Mouse (Mus musculus): ENCODE results near the gene Mtx2.

The Mtx2 gene

GRCm38 (mm10) chr2:74825730-74826430, at the start of gene Mtx2:
TSS of gene Mtx2 (plus strand) at chr2:74825803.
- peak; percentile 81 for DNase-seq (ENCODE audit: inconsistent ontology term)

- DNase-seq (ENCODE audit: inconsistent ontology term) = no peak
Observed at GRCm38 (mm10) chr2:74777536-74778275, 47.9 kb upstream of the Mtx2 start.

DNA sequence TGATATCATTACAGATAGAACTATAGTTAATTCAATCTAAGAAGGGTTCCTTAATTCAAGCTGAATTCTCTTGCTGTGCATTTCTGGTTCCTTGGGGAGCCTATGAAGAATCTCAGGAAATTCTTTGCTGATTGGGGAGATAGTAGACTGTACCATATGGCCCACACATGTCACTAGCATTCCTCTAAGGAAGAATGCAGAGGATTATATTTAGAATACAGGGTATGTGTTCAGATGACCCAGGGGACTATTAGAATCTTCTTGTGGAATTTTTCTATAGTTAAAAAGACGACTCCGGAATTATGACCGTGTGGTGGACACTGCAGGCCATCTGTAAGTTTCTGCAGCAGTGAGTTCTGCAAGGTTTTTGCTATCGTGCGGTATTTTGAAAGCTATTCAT, 44.2 kb upstream of the Mtx2 start:
- no peak for DNase-seq (ENCODE audit: inconsistent ontology term)

- no peak for DNase-seq (ENCODE audit: inconsistent ontology term)
Observed at GRCm38 (mm10) chr2:74795531-74795930, 30.1 kb upstream of the Mtx2 start.

GRCm38 (mm10) chr2:74808431-74808830, 17.2 kb upstream of the Mtx2 start:
- no peak for DNase-seq (ENCODE audit: inconsistent ontology term)

GRCm38 (mm10) chr2:74822654-74823053, 2.9 kb upstream of the Mtx2 start:
- DNase-seq (ENCODE audit: inconsistent ontology term) = no peak

DNA sequence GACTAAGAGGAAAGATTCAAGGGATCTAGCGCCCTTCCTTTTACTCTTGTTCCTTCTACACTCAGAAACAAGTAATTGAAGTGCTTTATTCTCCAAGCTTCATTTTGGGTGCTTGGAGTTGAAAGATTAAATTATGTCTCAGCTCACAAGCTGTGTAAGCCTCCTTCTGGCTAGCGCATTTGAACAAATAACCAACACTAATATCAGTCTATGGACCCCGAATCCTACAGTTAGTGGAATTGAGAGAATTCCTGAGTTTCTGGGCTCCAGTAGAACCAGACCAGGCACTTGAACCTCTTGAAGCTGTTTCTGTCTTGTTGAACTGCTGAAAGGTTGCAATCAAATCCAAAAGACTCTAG, 253 bp upstream of the Mtx2 start:
- DNase-seq (ENCODE audit: inconsistent ontology term) = no peak

- DNase-seq (ENCODE audit: inconsistent ontology term) = no peak
Observed at GRCm38 (mm10) chr2:74846992-74847391, 21.4 kb downstream of the Mtx2 start.

- no peak for DNase-seq (ENCODE audit: inconsistent ontology term)
Observed at GRCm38 (mm10) chr2:74847516-74847915, 21.9 kb downstream of the Mtx2 start.

DNA sequence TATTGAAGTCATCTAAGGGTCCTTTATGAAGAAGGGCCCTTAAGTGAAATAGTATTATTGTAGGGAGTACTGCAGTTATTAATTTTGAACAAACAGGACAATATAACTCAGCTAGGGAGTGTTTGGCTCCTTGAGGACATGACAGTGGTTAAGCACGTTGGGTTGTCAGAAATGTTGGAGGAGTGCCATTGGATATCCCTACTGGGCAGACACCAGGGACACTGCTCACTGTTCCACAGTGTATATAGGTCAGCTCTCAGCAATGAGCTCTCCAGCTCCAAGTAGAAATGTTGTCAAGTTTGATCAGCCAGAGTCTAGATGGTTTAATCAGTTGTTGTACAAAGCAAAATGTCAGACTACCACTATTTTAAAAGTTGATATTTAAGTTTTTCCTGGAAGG, 24.4 kb downstream of the Mtx2 start:
- DNase-seq (ENCODE audit: inconsistent ontology term) = peak; percentile 35

- DNase-seq (ENCODE audit: inconsistent ontology term) = no peak
Observed at GRCm38 (mm10) chr2:74862070-74862476, 36.5 kb downstream of the Mtx2 start.

GRCm38 (mm10) chr2:74865414-74865813, 39.8 kb downstream of the Mtx2 start:
- no peak for DNase-seq (ENCODE audit: inconsistent ontology term)

- no peak for DNase-seq (ENCODE audit: inconsistent ontology term)
Observed at GRCm38 (mm10) chr2:74874043-74874442, 48.4 kb downstream of the Mtx2 start.

DNA sequence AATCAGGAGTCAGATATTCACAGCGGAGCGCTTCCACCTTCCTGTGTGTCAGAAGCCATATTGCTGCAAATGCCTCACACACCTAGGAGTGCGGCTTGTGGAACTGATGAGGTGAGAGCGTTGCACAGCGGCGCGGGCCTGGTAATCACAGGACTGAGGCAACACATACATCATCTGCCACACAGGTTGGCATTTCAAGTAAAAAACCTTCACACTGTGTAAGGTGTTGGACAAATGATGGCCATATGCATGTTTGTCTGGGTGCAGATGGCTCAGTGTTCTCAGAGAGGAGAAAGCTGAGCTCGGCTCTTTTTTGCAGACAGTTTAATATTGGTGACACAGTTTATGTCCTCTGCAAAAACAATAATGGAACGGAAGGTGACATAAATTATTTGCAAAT, 58.8 kb downstream of the Mtx2 start:
- no peak for DNase-seq (ENCODE audit: inconsistent ontology term)

DNA sequence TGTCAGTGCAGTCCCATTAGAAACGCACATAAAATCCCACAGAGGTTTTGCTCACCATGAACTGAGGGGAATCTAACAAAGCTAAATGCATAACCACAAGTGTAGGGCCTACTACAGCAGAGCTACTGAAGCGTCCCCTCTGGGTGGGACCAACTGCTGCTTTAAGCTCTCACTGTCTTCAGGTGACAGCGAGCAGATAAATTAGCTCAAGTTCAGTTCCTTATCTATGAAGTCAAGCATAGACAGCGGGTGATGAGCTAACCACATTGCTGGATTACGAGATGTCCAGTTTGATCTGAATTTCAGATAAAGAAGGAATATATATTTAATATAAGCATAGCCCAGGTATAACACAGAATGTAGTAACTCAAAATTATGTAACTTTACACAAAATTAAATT, 66.3 kb downstream of the Mtx2 start:
- no peak for DNase-seq (ENCODE audit: inconsistent ontology term)

GRCm38 (mm10) chr2:74892881-74893615, 67.4 kb downstream of the Mtx2 start:
- DNase-seq (ENCODE audit: inconsistent ontology term) = no peak

- DNase-seq (ENCODE audit: inconsistent ontology term) = no peak
Observed at GRCm38 (mm10) chr2:74894061-74894460, 68.5 kb downstream of the Mtx2 start.

- DNase-seq (ENCODE audit: inconsistent ontology term) = peak; percentile 7
Observed at GRCm38 (mm10) chr2:74899973-74900372, 74.4 kb downstream of the Mtx2 start.

DNA sequence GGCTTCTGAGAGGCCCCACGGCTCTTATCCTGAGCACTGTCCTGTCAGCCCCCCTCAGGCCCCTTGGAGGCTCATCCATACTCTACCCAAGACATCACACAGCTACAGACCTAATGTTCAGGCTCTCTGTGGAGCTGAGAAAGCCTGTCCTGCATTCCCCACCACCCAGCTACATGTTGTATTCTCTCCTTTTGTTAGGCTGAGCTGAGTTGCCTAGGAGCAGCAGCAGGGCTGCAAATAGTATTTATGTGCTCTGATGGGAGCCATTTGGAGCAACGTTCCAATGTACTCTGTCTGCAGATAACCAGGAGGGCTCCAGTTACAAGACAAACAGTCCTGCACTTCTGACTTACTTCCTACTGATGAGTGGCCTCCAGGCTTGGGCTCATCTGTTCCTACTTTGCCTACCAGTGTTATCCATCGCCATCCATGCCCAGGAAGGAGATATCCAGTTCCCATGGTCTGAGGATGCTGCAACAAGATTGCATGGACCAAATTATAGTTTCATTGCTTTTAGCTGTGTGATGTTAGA, 76.2 kb downstream of the Mtx2 start:
- no peak for DNase-seq (ENCODE audit: inconsistent ontology term)

DNA sequence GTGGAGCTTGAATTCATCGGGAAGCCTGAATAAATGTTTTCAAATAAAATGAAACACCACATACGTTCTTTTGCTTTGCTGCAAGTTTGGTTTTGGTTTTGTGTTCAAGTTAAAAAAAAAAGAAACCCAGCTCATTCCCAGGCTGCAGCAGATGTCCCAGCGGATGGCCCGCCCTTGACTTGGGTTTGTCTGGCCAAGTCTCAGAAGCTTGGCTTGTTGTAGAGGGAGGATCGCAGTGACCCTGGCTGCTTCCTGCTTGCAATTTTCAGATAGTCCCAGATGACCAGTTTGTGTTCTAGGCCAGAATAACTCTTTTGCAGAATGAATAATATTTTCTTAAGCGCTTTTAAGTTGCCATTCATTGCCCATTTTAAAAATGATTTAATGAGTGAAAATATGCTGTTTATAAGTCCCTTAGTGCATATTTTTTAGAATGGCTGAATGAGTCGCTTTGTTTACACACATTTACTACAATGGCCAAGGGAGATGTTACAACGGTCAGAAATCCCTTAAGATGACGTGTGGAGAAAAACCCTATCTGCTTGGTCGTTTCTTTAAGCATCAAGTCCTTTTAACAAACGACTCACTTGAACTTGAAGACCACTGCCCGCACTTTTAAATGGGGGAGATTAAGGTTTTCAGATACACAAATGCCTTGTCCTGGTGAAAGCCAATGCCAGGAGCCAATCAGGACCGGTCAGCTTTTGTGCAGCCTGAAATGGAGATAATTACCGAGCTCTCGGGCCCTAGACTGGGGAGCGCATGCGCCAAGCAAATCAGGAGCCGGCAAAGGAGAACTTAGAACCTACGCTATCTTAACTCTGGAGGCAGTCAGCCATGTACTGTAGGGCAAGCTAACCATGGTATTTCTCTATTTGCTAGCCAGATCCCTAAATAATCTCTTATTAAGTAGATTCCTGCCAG, 82.0 kb downstream of the Mtx2 start:
- no peak for DNase-seq (ENCODE audit: inconsistent ontology term)

DNA sequence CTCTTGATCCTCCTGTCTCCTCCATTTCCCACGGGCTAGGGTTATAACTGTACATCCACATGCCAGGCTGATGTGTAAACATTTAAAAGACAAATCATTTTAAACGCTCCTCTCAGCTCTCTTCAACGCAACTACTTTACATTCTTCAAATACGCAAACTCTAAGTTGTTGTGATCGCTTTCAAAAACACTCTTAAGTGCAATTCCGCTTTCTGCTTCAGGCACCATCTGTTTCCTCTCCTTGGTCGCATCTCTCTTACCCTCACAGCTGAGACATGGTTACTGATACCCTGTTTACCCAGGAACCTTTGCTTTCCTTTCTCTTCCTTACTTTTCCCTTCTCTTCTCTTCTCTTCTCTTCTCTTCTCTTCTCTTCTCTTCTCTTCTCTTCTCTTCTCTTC, 86.4 kb downstream of the Mtx2 start:
- no peak for DNase-seq (ENCODE audit: inconsistent ontology term)

Measured in Muller cell, postnatal 12 days (primary cell).